Mouse (Mus musculus): ENCODE data around the gene Stt3b. TPM values are rescaled to one million over a fixed set of nuclear protein-coding genes. Genes with fewer than 3 reads are reported as not detected.
A peak's percentile ranks its signal among the peaks of the same experiment; 100 is the strongest.

Stt3b gene
- polyA plus RNA-seq (2012; ENCODE audit: insufficient read depth, insufficient read length, missing spikeins), result 51.1 and 56.8 TPM in 2 replicates

- Histone ChIP-seq H3K27ac (ENCODE audit: insufficient read depth, low read depth, low read length) (peak within 1 kb of the TSS; percentile 93), H3K4me1 (ENCODE audit: control insufficient read depth, insufficient read depth, low read length) (peaks cover 14% of the 10 kb centered on the region), H3K4me3 (ENCODE audit: insufficient read depth, low read length) (peak within 1 kb of the TSS; percentile 91)
- TF ChIP-seq CTCF (IDR thresholded peaks at IDR 0.05; ENCODE audit: low read depth, low read length), result no peak
- no peak for TF ChIP-seq POLR2A (IDR thresholded peaks at IDR 0.05; ENCODE audit: borderline replicate concordance, low read depth, low read length)
Measured at GRCm38 (mm10) chr9:115310346-115311222, at the start of gene Stt3b. Gene Stt3b (minus strand): TSS chr9:115310421.

- Histone ChIP-seq H3K27ac (ENCODE audit: insufficient read depth, low read depth, low read length) (no peak overlapping the region), H3K4me3 (ENCODE audit: insufficient read depth, low read length) (no peak overlapping the region), H3K4me1 (ENCODE audit: control insufficient read depth, insufficient read depth, low read length) (no peaks in the 10 kb centered on the region)
- TF ChIP-seq CTCF (IDR thresholded peaks at IDR 0.05; ENCODE audit: low read depth, low read length) (no peak), POLR2A (IDR thresholded peaks at IDR 0.05; ENCODE audit: borderline replicate concordance, low read depth, low read length) (no peak)
Measured at GRCm38 (mm10) chr9:115358421-115358820, 48.2 kb upstream of the Stt3b start.

GRCm38 (mm10) chr9:115357996-115358395 is 47.8 kb upstream of the Stt3b start:
- no peak overlapping the region for H3K4me3 ChIP-seq (ENCODE audit: insufficient read depth, low read length)
- H3K4me1 ChIP-seq (ENCODE audit: control insufficient read depth, insufficient read depth, low read length), result no peaks in the 10 kb centered on the region
- no peak overlapping the region for H3K27ac ChIP-seq (ENCODE audit: insufficient read depth, low read depth, low read length)
- TF ChIP-seq POLR2A (IDR thresholded peaks at IDR 0.05; ENCODE audit: borderline replicate concordance, low read depth, low read length) (no peak), CTCF (IDR thresholded peaks at IDR 0.05; ENCODE audit: low read depth, low read length) (no peak)

- TF ChIP-seq POLR2A (IDR thresholded peaks at IDR 0.05; ENCODE audit: borderline replicate concordance, low read depth, low read length) (no peak), CTCF (IDR thresholded peaks at IDR 0.05; ENCODE audit: low read depth, low read length) (no peak)
- H3K4me3 ChIP-seq (ENCODE audit: insufficient read depth, low read length), result no peak overlapping the region
Measured at GRCm38 (mm10) chr9:115356731-115357458, 46.7 kb upstream of the Stt3b start.

GRCm38 (mm10) chr9:115355972-115356371 is 45.8 kb upstream of the Stt3b start:
- Histone ChIP-seq H3K4me3 (ENCODE audit: insufficient read depth, low read length) (no peak overlapping the region), H3K4me1 (ENCODE audit: control insufficient read depth, insufficient read depth, low read length) (no peaks in the 10 kb centered on the region), H3K27ac (ENCODE audit: insufficient read depth, low read depth, low read length) (no peak overlapping the region)
- TF ChIP-seq CTCF (IDR thresholded peaks at IDR 0.05; ENCODE audit: low read depth, low read length), result no peak

More at GRCm38 (mm10) chr9:115356731-115357458, 46.7 kb upstream of the Stt3b start:
- no peaks in the 10 kb centered on the region for H3K4me1 ChIP-seq (ENCODE audit: control insufficient read depth, insufficient read depth, low read length)
- no peak overlapping the region for H3K27ac ChIP-seq (ENCODE audit: insufficient read depth, low read depth, low read length)

GRCm38 (mm10) chr9:115349741-115350512 is 39.7 kb upstream of the Stt3b start:
- Histone ChIP-seq H3K4me1 (ENCODE audit: control insufficient read depth, insufficient read depth, low read length) (no peaks in the 10 kb centered on the region), H3K4me3 (ENCODE audit: insufficient read depth, low read length) (no peak overlapping the region), H3K27ac (ENCODE audit: insufficient read depth, low read depth, low read length) (no peak overlapping the region)
- TF ChIP-seq POLR2A (IDR thresholded peaks at IDR 0.05; ENCODE audit: borderline replicate concordance, low read depth, low read length) (no peak), CTCF (IDR thresholded peaks at IDR 0.05; ENCODE audit: low read depth, low read length) (no peak)

- H3K4me3 ChIP-seq (ENCODE audit: insufficient read depth, low read length), result no peak overlapping the region
- no peak overlapping the region for H3K27ac ChIP-seq (ENCODE audit: insufficient read depth, low read depth, low read length)
- H3K4me1 ChIP-seq (ENCODE audit: control insufficient read depth, insufficient read depth, low read length), result no peaks in the 10 kb centered on the region
- no peak for TF ChIP-seq CTCF (IDR thresholded peaks at IDR 0.05; ENCODE audit: low read depth, low read length)
- TF ChIP-seq POLR2A (IDR thresholded peaks at IDR 0.05; ENCODE audit: borderline replicate concordance, low read depth, low read length), result no peak
Measured at GRCm38 (mm10) chr9:115349106-115349505, 38.9 kb upstream of the Stt3b start.

GRCm38 (mm10) chr9:115344930-115345329 is 34.7 kb upstream of the Stt3b start:
- no peaks in the 10 kb centered on the region for H3K4me1 ChIP-seq (ENCODE audit: control insufficient read depth, insufficient read depth, low read length)
- no peak overlapping the region for H3K4me3 ChIP-seq (ENCODE audit: insufficient read depth, low read length)
- no peak overlapping the region for H3K27ac ChIP-seq (ENCODE audit: insufficient read depth, low read depth, low read length)
- TF ChIP-seq POLR2A (IDR thresholded peaks at IDR 0.05; ENCODE audit: borderline replicate concordance, low read depth, low read length) (no peak), CTCF (IDR thresholded peaks at IDR 0.05; ENCODE audit: low read depth, low read length) (no peak)

GRCm38 (mm10) chr9:115341576-115341975 is 31.4 kb upstream of the Stt3b start:
- Histone ChIP-seq H3K4me1 (ENCODE audit: control insufficient read depth, insufficient read depth, low read length) (no peaks in the 10 kb centered on the region), H3K27ac (ENCODE audit: insufficient read depth, low read depth, low read length) (no peak overlapping the region), H3K4me3 (ENCODE audit: insufficient read depth, low read length) (no peak overlapping the region)
- TF ChIP-seq POLR2A (IDR thresholded peaks at IDR 0.05; ENCODE audit: borderline replicate concordance, low read depth, low read length), result no peak
- TF ChIP-seq CTCF (IDR thresholded peaks at IDR 0.05; ENCODE audit: low read depth, low read length), result no peak

Measured in bone marrow macrophage, adult 2 months (primary cell).